Comparison of ENCODE assay signal across 8 mouse cellular contexts in the genomic region with DNA sequence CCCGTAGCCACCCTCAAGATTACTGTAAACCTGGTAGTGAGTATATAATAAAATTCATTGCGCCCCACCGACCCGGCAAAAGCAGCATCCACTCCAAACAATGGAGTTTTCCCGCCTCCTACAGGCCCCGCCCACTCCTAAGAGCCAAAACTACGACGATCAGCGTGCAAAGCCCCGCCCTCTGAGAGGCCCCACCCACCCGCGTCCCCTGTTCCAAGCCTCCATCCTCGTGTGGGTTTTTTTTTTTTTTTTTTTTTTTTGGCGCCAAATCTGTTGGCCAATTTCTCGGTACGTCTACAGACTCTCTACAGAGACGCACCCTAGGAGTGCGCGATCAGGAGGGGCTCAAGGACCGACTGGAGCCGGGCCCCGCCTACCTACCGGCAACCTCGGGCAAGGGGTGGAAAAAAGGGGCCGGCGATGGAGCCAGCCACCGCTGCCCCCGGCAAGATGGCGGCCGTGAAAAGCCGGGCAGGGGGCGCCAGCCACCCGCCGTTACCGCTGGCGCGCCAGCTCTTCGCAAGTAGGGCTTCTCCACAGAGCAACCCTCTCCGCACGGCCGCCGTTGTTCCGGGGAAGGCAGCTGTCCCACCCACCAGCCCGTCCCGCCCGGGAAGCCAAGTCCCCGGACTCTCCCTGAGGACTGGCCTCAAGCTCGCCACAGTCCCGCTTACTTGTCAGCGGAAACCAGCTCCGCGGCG. TPM values are rescaled to one million over a fixed set of nuclear protein-coding genes. Genes with fewer than 3 reads are reported as not detected.
DNase-seq lines count a peak whose midpoint lies in the region; ATAC-seq and TF ChIP-seq lines count a peak whose summit lies in the region.

No protein-coding gene starts in this region.

- no peaks in the 10 kb centered on the region for H3K9me3 ChIP-seq in heart, embryonic 11.5 days (replicated peaks; ENCODE audit: control insufficient read depth, low read length)
- H3K9me3 ChIP-seq in kidney, embryonic 15.5 days (replicated peaks), result no peaks in the 10 kb centered on the region
- H3K9me3 ChIP-seq in liver, embryonic 12.5 days (replicated peaks), result no peaks in the 10 kb centered on the region
- no peaks in the 10 kb centered on the region for H3K9me3 ChIP-seq in stomach, embryonic 14.5 days (ENCODE audit: control insufficient read depth, low read depth, low read length)

- peaks cover 6% of the 10 kb centered on the region for H3K4me1 ChIP-seq in heart, embryonic 11.5 days (ENCODE audit: control insufficient read depth, insufficient read depth, low read length)
- peaks cover 19% of the 10 kb centered on the region for H3K4me1 ChIP-seq in kidney, embryonic 15.5 days
- H3K4me1 ChIP-seq in liver, embryonic 12.5 days, result peaks cover 24% of the 10 kb centered on the region
- peaks cover 12% of the 10 kb centered on the region for H3K4me1 ChIP-seq in stomach, embryonic 14.5 days (ENCODE audit: control insufficient read depth, insufficient read depth, low read length)

- H3K9ac ChIP-seq in heart, embryonic 11.5 days (ENCODE audit: low read depth, low read length), result peak overlapping the region; percentile 95
- H3K9ac ChIP-seq in kidney, embryonic 15.5 days, result peak overlapping the region; percentile 97
- H3K9ac ChIP-seq in liver, embryonic 12.5 days, result peak overlapping the region; percentile 91
- peak overlapping the region; percentile 93 for H3K9ac ChIP-seq in stomach, embryonic 14.5 days (replicated peaks; ENCODE audit: low read depth, low read length)

- peak overlapping the region; percentile 98 for H3K4me3 ChIP-seq in heart, embryonic 11.5 days (ENCODE audit: low read depth, low read length)
- H3K4me3 ChIP-seq in kidney, embryonic 15.5 days (replicated peaks), result peak overlapping the region; percentile 100
- peak overlapping the region; percentile 100 for H3K4me3 ChIP-seq in liver, embryonic 12.5 days
- H3K4me3 ChIP-seq in stomach, embryonic 14.5 days (ENCODE audit: low read depth, low read length), result peak overlapping the region; percentile 100

- peak; percentile 96 for DNase-seq in brain, embryonic 14.5 days (ENCODE audit: low read depth)
- peak; percentile 93 for DNase-seq in naive thymus-derived CD4-positive, alpha-beta T cell, adult 2 months (ENCODE audit: low read depth)

- no peaks in the 10 kb centered on the region for H3K27me3 ChIP-seq in heart, embryonic 11.5 days (ENCODE audit: control insufficient read depth, insufficient read depth, low read length)
- no peaks in the 10 kb centered on the region for H3K27me3 ChIP-seq in kidney, embryonic 15.5 days
- H3K27me3 ChIP-seq in liver, embryonic 12.5 days (replicated peaks), result no peaks in the 10 kb centered on the region
- no peaks in the 10 kb centered on the region for H3K27me3 ChIP-seq in stomach, embryonic 14.5 days (ENCODE audit: control insufficient read depth, insufficient read depth, low read length)

- peak overlapping the region; percentile 95 for H3K27ac ChIP-seq in heart, embryonic 11.5 days (ENCODE audit: low read depth, low read length)
- peak overlapping the region; percentile 97 for H3K27ac ChIP-seq in kidney, embryonic 15.5 days
- H3K27ac ChIP-seq in liver, embryonic 12.5 days, result peak overlapping the region; percentile 96
- H3K27ac ChIP-seq in stomach, embryonic 14.5 days (ENCODE audit: low read length), result peak overlapping the region; percentile 98

- TF ChIP-seq POLR2A in brain, embryonic 14.5 days (IDR thresholded peaks at IDR 0.05; ENCODE audit: borderline replicate concordance, extremely low read depth, insufficient read depth, insufficient read length, poor library complexity, severe bottlenecking), result no peak

- H3K36me3 ChIP-seq in heart, embryonic 11.5 days (ENCODE audit: control insufficient read depth, insufficient read depth, low read length), result no peaks in the 10 kb centered on the region; the same call in 1 of the 2 replicates
- peaks cover 25% of the 10 kb centered on the region for H3K36me3 ChIP-seq in kidney, embryonic 15.5 days
- H3K36me3 ChIP-seq in liver, embryonic 12.5 days, result peaks cover 34% of the 10 kb centered on the region
- peaks cover 7% of the 10 kb centered on the region for H3K36me3 ChIP-seq in stomach, embryonic 14.5 days (ENCODE audit: control insufficient read depth, insufficient read depth, low read length)

- peak; percentile 61 for ATAC-seq in CD4-positive, CD25-positive, alpha-beta regulatory T cell, adult 4 months
- ATAC-seq in erythroblast, adult 5-6 weeks (replicated peaks; ENCODE audit: low FRiP score, poor library complexity, severe bottlenecking), result peak; percentile 80
- peak; percentile 77 for ATAC-seq in heart, embryonic 11.5 days (replicated peaks; ENCODE audit: insufficient number of reproducible peaks, low FRiP score, low TSS enrichment)
- ATAC-seq in kidney, embryonic 15.5 days (replicated peaks; ENCODE audit: low FRiP score), result peak; percentile 78
- peak; percentile 74 for ATAC-seq in liver, embryonic 12.5 days
- peak; percentile 86 for ATAC-seq in stomach, embryonic 14.5 days (ENCODE audit: insufficient number of reproducible peaks, insufficient read depth, low FRiP score, low read depth)

- WGBS in heart, embryonic 11.5 days (ENCODE audit: insufficient replicate concordance), result under 1% methylated on average over 52 of the region's 53 CpGs
- WGBS in kidney, embryonic 15.5 days, result under 1% methylated on average over 53 of the region's 53 CpGs
- WGBS in liver, embryonic 12.5 days (ENCODE audit: insufficient replicate concordance), result under 1% methylated on average over 53 of the region's 53 CpGs
- WGBS in stomach, embryonic 14.5 days, result under 1% methylated on average over 49 of the region's 53 CpGs

- TF ChIP-seq CTCF in brain, embryonic 14.5 days (IDR thresholded peaks at IDR 0.05; ENCODE audit: borderline replicate concordance, extremely low read depth, insufficient read depth, insufficient read length), result no peak

- H3K4me2 ChIP-seq in heart, embryonic 11.5 days, result peak overlapping the region; percentile 73
- peak overlapping the region; percentile 86 for H3K4me2 ChIP-seq in kidney, embryonic 15.5 days
- peak overlapping the region; percentile 86 for H3K4me2 ChIP-seq in liver, embryonic 12.5 days
- H3K4me2 ChIP-seq in stomach, embryonic 14.5 days (replicated peaks; ENCODE audit: low read depth, low read length), result peak overlapping the region; percentile 67

RNA-seq across cellular contexts. Expression of a gene that starts 0.9 kb away (rescaled TPM):
- polyA plus RNA-seq in CD4-positive, CD25-positive, alpha-beta regulatory T cell, adult 4 months (2017; shearing (Covaris generic)), result 10 to 100 TPM; 44.2 to 46.8 TPM
- polyA plus RNA-seq in brain, embryonic 14.5 days (2012; rRNA removed), result 94.4 and 113 TPM in 2 replicates
- 34.0 and 54.8 TPM in 2 replicates for total RNA-seq in erythroblast, adult 5-6 weeks (2015; ENCODE audit: low replicate concordance)
- 92.9 and 99.7 TPM in 2 replicates for total RNA-seq in erythroblast, adult 5-6 weeks (2017; ENCODE audit: low replicate concordance)
- 135 TPM in 2 replicates for polyA plus RNA-seq in heart, embryonic 11.5 days (2014; fragmentation: Nextera tagmentation; extraction: Ambion mirVana)
- polyA plus RNA-seq in kidney, embryonic 15.5 days (2015; fragmentation: Nextera tagmentation; extraction: Ambion mirVana), result 175 and 180 TPM in 2 replicates
- 95.8 and 97.3 TPM in 2 replicates for polyA plus RNA-seq in liver, embryonic 12.5 days (2016; fragmentation: Nextera tagmentation; extraction: Ambion mirVana)
- polyA plus RNA-seq in stomach, embryonic 14.5 days (2014; fragmentation: Nextera tagmentation; extraction: Ambion mirVana), result 150 and 162 TPM in 2 replicates

RNA-seq across cellular contexts. Expression of a gene that starts 24.7 kb away (rescaled TPM):
- polyA plus RNA-seq in CD4-positive, CD25-positive, alpha-beta regulatory T cell, adult 4 months (2017; shearing (Covaris generic)), result 100 to 1,000 TPM; 296 to 324 TPM
- 573 and 658 TPM in 2 replicates for polyA plus RNA-seq in brain, embryonic 14.5 days (2012; rRNA removed)
- 110 and 156 TPM in 2 replicates for total RNA-seq in erythroblast, adult 5-6 weeks (2015; ENCODE audit: low replicate concordance)
- total RNA-seq in erythroblast, adult 5-6 weeks (2017; ENCODE audit: low replicate concordance), result 108 and 173 TPM in 2 replicates
- 645 and 676 TPM in 2 replicates for polyA plus RNA-seq in heart, embryonic 11.5 days (2014; fragmentation: Nextera tagmentation; extraction: Ambion mirVana)
- polyA plus RNA-seq in kidney, embryonic 15.5 days (2015; fragmentation: Nextera tagmentation; extraction: Ambion mirVana), result 721 and 765 TPM in 2 replicates
- 281 and 287 TPM in 2 replicates for polyA plus RNA-seq in liver, embryonic 12.5 days (2016; fragmentation: Nextera tagmentation; extraction: Ambion mirVana)
- polyA plus RNA-seq in stomach, embryonic 14.5 days (2014; fragmentation: Nextera tagmentation; extraction: Ambion mirVana), result 781 and 795 TPM in 2 replicates

RNA-seq across cellular contexts. Expression of a gene that starts 30.4 kb away (rescaled TPM):
- polyA plus RNA-seq in CD4-positive, CD25-positive, alpha-beta regulatory T cell, adult 4 months (2017; shearing (Covaris generic)), result 10 to 100 TPM; 11.2 to 18.8 TPM
- polyA plus RNA-seq in brain, embryonic 14.5 days (2012; rRNA removed), result 4.1 and 5.0 TPM in 2 replicates
- 1.5 and 3.8 TPM in 2 replicates for total RNA-seq in erythroblast, adult 5-6 weeks (2015; ENCODE audit: low replicate concordance)
- 2.0 and 2.1 TPM in 2 replicates for total RNA-seq in erythroblast, adult 5-6 weeks (2017; ENCODE audit: low replicate concordance)
- 2.3 and 3.3 TPM in 2 replicates for polyA plus RNA-seq in heart, embryonic 11.5 days (2014; fragmentation: Nextera tagmentation; extraction: Ambion mirVana)
- polyA plus RNA-seq in kidney, embryonic 15.5 days (2015; fragmentation: Nextera tagmentation; extraction: Ambion mirVana), result 3.6 and 4.8 TPM in 2 replicates
- 1.5 and 1.9 TPM in 2 replicates for polyA plus RNA-seq in liver, embryonic 12.5 days (2016; fragmentation: Nextera tagmentation; extraction: Ambion mirVana)
- polyA plus RNA-seq in stomach, embryonic 14.5 days (2014; fragmentation: Nextera tagmentation; extraction: Ambion mirVana), result 3.8 and 4.7 TPM in 2 replicates

RNA-seq across cellular contexts. Expression of a gene that starts 58.5 kb away (rescaled TPM):
- 100 to 1,000 TPM; 602 to 696 TPM for polyA plus RNA-seq in CD4-positive, CD25-positive, alpha-beta regulatory T cell, adult 4 months (2017; shearing (Covaris generic))
- 148 and 177 TPM in 2 replicates for polyA plus RNA-seq in brain, embryonic 14.5 days (2012; rRNA removed)
- total RNA-seq in erythroblast, adult 5-6 weeks (2015; ENCODE audit: low replicate concordance), result 71.5 and 92.4 TPM in 2 replicates
- 30.1 and 52.6 TPM in 2 replicates for total RNA-seq in erythroblast, adult 5-6 weeks (2017; ENCODE audit: low replicate concordance)
- polyA plus RNA-seq in heart, embryonic 11.5 days (2014; fragmentation: Nextera tagmentation; extraction: Ambion mirVana), result 1,014 and 1,024 TPM in 2 replicates
- 1,497 and 1,602 TPM in 2 replicates for polyA plus RNA-seq in kidney, embryonic 15.5 days (2015; fragmentation: Nextera tagmentation; extraction: Ambion mirVana)
- 916 and 985 TPM in 2 replicates for polyA plus RNA-seq in liver, embryonic 12.5 days (2016; fragmentation: Nextera tagmentation; extraction: Ambion mirVana)
- 1,331 and 1,341 TPM in 2 replicates for polyA plus RNA-seq in stomach, embryonic 14.5 days (2014; fragmentation: Nextera tagmentation; extraction: Ambion mirVana)

Comparison
In these comparisons a context has a peak if more than half of its experiments do, and no peak if none do; other contexts are left out.
1. Peak in every context shown above with its lines: DNase-seq, ATAC-seq, H3K4me3 ChIP-seq and H3K27ac ChIP-seq.